Mouse (Mus musculus) embryonic fibroblast, embryonic 13.5 days (primary cell): ENCODE data around the gene Tenm2.

ENCODE experiments used
- CTCF ChIP-seq: IDR thresholded peaks from 2 replicates; pipeline ENCODE4 v1.5.1; 2011; ENCODE audit warnings: mild to moderate bottlenecking, control low read depth, low read length, moderate library complexity, borderline replicate concordance; ENCODE audit not compliant: insufficient read depth
- POLR2A ChIP-seq: IDR thresholded peaks from 2 replicates; pipeline ENCODE4 v1.6.1; 2011; ENCODE audit warnings: low read depth, mild to moderate bottlenecking, control low read depth, low read length, moderate library complexity

- TF ChIP-seq CTCF (no peak), POLR2A (no peak)
Measured at GRCm38 (mm10) chr11:36002900-36003299, 1232.9 kb downstream of the Tenm2 start.
